Mouse (Mus musculus) G1E (cell line): ENCODE measurements around the gene Spib.

Source experiments
- CTCF ChIP-seq: IDR thresholded peaks from 2 replicates; pipeline ENCODE4 v1.5.1; 2012; ENCODE audit warnings: low read depth, low read length, inconsistent platforms, mixed read lengths
- GATA1 ChIP-seq: IDR thresholded peaks from 2 replicates; pipeline ENCODE4 v1.6.1; 2012; ENCODE audit warnings: borderline replicate concordance, low read length, inconsistent platforms, mixed read lengths
- POLR2AphosphoS5 ChIP-seq: IDR thresholded peaks from 2 replicates; pipeline ENCODE4 v1.6.1; 2012; ENCODE audit warnings: low read depth, low read length, inconsistent platforms; ENCODE audit not compliant: insufficient replicate concordance
- TAL1 ChIP-seq: conservative IDR thresholded peaks from 2 replicates; pipeline ENCODE4 v1.6.1; 2012; ENCODE audit warnings: low read depth, low read length, inconsistent platforms, mixed read lengths

GRCm38 (mm10) chr7:44553196-44553764, 21.4 kb upstream of the Spib start:
- TF ChIP-seq CTCF (no peak), TAL1 (no peak), GATA1 (no peak), POLR2AphosphoS5 (no peak)
